Mouse (Mus musculus) large intestine, adult 2 months (tissue): ENCODE measurements at regions not wholly inside any gene's neighbourhood (a gene's known extent, or its start where the extent isn't known, plus 50 kb on each side); places are given as distances from the start of the nearest gene placed in this dataset.

Experiments
- DNase-seq: peaks from one replicate; pipeline ENCODE4 v3.0.0-alpha.2; 2012; ENCODE audit warnings: low read depth, low spot score
- WGBS: fragments of 180-500 bp; shearing (Covaris S2); methylation state at CpG from one replicate; pipeline ENCODE4 v1.1.7; 2018; 5-methylcytosine and 5-hydroxymethylcytosine counted together

GRCm38 (mm10) chr12:109272101-109272500 lies 180.5 kb upstream of the Dlk1 start:
- 61% methylated on average over 5 of the region's 5 CpGs for WGBS
- DNase-seq: no peak

DNA sequence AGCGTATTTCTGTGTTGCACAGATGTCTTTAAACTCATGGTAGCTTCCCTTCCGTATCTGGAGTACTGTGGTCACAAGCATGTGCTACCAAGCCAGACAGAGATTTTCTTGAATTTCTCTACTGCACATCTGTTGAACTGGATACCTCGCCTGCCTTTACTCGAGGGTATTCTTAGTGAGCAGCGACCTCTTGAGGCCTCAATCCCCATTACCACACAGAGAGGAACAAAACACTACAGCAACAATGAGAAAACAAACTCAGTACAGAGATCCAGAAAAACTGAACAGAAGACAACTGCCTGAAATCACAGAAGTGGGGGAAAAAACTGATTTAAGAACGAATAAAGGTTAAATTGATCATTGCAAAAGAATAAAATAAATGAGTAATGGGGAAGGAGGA lies 137.8 kb upstream of the Dlk1 start:
- DNase-seq: no peak
- WGBS: 26% methylated on average over 6 of the region's 6 CpGs

DNA sequence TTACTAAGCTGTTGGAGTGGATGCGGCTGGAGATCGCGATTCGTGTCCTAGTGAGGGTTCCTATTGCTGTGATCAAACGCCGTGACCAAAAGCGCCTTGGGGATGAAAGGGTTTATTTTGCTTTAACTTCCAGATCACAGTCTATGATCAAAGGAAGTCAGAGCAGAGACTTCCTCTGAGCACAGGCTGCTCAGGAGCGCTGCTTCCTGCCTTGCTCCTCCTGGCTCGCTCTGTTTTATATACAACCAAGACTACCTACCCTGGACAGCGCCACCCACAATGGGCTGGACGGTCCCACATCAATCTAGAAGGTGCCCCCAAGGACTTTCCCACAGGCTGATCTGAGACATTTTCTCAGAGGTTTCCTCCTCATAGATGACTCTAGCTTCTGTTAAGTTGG lies 126.6 kb upstream of the Dlk1 start:
- WGBS: 63% methylated on average over 11 of the region's 11 CpGs
- DNase-seq: no peak

GRCm38 (mm10) chr12:109371327-109371726 lies 81.3 kb upstream of the Dlk1 start:
- 73% methylated on average over 2 of the region's 2 CpGs for WGBS
- DNase-seq: no peak

GRCm38 (mm10) chr12:109385794-109386193 lies 66.8 kb upstream of the Dlk1 start:
- no peak for DNase-seq
- 68% methylated on average over 5 of the region's 5 CpGs for WGBS

DNA sequence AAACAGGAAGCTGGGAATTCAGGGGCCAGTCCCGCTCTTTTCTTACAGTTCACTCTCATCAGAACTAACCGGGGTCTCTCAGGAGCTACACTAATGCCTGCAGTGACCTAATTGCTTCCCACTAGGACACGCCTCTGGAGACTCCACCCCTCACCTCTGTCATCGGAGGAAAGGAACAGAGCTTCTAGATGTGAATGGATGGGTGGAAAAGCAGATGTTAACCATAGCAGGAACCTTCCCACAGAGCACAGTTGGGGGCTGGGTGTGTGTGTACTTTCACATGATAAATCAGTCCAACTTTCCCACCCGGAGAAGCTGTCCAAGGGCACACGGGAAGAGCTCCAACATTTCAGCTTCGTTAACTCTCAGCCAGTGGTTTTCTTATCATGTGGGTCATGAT lies 63.8 kb upstream of the Dlk1 start:
- no peak for DNase-seq
- 26% methylated on average over 7 of the region's 7 CpGs for WGBS

DNA sequence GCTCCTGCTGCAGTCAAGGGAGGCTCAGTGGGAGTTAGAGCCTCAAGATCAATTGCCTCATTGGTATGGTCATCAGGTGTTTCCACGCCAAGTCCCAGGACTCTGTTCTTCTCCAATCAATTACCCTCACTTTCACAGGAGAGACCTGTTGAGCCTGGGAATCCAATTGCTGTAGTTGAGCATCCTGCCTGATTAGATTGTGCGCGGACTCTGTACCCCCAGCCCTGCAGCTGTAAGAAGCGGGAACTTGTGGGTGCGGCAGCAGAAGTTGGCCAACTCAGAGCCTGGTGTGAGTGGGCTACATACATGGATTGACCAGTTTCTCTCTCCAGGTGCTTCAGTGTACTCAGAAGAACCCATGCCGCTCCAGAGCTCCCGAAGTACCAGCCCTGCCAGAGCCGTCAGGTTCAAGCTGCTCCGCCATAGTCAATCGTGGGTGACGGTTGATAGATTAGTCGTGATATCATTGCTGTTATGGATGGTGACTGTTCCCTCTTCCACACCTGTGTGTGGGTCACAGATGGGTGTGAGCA lies 62.2 kb upstream of the Dlk1 start:
- WGBS: 87% methylated on average over 12 of the region's 12 CpGs
- no peak for DNase-seq

DNA sequence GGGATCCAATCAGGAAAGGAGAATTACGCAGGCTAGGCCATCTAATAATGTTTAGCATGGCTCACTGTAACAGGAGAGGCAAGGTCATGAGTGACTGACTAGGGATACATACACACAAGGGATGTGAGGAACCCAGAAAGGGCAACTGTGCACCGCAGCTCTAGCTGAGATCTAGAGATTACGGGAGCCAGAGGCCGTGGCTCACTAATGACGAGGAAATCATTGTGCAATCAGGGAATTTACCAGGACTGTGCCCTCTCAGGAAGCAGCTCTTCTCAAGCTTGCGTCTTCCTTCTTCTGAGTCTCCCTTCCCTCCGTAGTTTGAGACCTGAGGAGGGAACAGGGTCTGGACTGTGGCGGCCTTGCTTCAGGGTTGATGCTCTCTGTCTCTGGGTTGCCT lies 61.6 kb upstream of the Dlk1 start:
- 61% methylated on average over 8 of the region's 8 CpGs for WGBS
- DNase-seq: no peak

DNA sequence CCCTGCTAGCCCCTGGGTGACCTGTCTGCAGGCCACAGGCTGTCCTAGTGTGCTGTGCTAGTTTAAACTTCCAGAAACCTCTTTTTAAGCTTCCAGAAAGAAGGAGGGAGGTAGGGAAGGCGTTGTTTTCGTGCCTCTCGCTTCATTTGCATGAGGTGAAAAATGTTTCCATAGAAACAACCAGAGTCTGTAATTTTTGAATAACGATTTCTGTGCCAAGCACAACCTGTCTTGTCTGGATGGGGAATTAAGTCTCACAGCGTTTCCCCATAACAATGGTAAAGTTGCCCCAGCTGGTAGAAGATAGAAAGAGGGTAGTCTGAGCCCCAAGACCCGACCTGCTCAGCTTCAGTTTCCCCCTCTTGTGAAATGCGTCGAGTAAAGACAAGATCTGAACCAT lies 59.3 kb upstream of the Dlk1 start:
- WGBS: 59% methylated on average over 8 of the region's 8 CpGs
- DNase-seq: no peak

GRCm38 (mm10) chr12:109393795-109394194 lies 58.8 kb upstream of the Dlk1 start:
- DNase-seq: no peak
- WGBS: 8% methylated on average over 15 of the region's 15 CpGs

GRCm38 (mm10) chr12:109394396-109394795 lies 58.2 kb upstream of the Dlk1 start:
- no peak for DNase-seq
- 88% methylated on average over 11 of the region's 11 CpGs for WGBS

DNA sequence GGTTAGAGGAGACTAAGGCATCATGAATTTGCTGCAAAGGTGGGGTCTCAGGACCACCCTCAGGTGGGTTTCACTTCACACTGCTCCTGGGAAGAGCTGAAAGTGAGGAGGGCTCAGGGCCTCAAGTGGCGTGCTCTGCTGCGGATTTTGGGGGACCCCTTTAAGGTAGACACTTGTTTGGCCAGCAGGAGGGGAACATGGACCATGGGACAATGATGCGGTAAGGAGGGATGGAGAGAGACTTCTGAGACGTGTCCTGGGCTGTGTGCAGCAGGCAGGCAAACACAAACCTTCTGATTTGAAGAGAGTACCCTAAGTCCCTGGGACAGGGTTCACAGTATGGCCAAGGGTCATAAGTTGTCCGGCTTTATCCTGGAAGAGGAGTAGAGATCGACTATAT lies 56.0 kb upstream of the Dlk1 start:
- no peak for DNase-seq
- 86% methylated on average over 6 of the region's 6 CpGs for WGBS

DNA sequence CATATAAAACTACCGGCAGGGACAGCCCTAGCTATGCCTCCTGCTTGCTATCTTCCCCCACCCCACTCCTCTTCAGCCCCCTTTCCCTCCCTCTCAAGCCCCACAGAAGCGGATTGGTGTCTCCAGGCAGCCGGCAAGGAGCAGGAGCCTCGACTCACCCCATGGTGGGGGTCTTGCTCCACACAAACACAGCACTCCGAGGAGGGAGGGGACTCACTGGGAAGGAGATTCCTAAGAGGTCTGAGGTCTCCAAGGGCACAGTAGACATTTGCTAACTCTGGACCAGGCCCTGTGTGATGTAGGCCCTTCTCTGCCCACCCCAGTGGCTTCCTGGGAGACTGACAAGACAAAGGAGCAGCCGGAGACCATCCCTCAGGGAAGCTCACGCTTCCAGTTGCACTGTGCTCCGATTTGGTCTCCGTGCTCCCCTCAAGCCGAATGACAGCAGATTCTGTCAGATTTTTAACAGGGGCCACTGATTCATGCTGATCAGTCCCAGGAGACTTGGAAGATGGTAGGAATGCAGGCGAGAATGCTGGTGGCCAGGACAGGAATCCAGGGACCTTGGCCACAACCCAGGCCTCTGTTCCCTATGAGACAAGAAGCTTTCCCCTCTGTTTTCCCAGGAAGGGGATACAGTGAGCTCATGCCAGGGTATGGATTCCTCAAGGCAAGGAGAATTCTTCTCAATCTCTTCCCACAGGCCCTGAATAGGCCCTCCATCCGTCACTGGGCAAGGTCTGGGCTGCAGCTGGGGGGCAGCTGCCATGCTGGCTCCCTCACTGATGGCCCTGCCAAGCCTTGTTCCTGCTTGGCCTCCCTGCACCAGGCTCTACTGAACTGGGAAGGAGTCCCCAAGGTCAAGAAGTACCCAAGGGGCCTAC lies 55.2 kb upstream of the Dlk1 start:
- no peak for DNase-seq
- 78% methylated on average over 12 of the region's 12 CpGs for WGBS

DNA sequence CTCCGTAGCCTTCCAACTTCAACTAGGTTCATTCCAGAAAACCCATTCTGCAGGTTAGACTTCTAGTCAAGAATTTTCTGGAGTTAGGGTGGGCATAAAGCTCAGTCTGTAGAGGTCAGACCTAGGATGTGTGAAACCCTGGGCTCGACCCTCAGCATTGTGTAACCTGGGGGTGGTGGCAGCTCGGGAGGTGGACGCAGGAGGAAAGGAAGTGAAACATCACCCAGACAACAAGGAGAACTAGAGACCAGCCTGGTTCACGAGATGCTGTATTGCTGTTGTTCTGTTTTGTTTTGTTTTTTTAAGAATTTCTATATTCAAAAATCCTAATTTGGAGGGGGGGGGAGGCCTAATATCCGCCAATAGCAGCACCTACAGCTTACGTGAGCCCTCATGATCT lies 54.1 kb upstream of the Dlk1 start:
- 85% methylated on average over 7 of the region's 7 CpGs for WGBS

DNA sequence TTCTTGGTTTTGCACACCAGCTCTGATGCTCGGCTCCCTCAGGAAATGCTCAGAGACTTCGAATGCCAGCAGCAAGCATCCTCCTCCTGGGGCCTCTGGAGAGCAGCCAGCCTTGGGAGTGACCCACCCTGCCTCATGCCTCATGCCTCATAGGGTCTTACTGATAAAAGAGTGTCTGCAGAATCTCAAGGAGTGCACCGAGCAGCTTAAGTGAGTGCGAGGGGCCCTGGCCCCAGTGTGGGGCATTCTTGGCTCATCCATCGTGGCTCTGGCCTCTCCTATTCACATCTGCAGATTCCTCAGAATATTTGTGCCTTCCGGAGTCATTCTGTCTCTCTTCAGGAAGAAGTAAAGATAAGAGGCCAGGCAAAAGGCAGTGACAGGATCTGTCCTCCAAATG lies 53.7 kb upstream of the Dlk1 start:
- no peak for DNase-seq
- WGBS: 41% methylated on average over 6 of the region's 6 CpGs

More for the DNA sequence above, 54.1 kb upstream of the Dlk1 start:
- DNase-seq: no peak

DNA sequence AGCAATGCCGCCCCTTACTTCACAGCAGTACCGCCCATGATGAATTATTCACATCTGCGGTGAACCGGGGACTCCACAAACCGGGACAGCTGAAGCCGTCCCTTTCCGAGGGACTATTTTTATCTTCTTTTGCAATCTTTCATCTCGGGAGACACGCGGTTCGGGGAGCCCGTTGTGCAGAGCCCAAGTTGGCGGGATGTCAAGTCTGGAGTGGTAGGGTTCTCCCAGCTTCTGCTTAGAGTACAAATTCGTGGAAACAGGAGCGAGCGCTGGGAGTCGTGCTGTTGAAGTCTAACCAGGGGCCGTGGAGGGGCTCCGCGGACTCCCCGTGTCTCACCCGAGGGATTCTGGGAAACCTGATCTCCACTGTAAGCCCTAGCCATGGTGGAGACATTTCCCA lies 53.0 kb upstream of the Dlk1 start:
- no peak for DNase-seq
- WGBS: 32% methylated on average over 22 of the region's 22 CpGs

GRCm38 (mm10) chr12:109400041-109400440 lies 52.6 kb upstream of the Dlk1 start:
- whole genome bisulfite sequencing: 84% methylated on average over 7 of the region's 7 CpGs
- no peak for DNase-seq

GRCm38 (mm10) chr12:109400936-109401586 lies 51.6 kb upstream of the Dlk1 start:
- WGBS: 56% methylated on average over 15 of the region's 15 CpGs
- DNase-seq: no peak

- no peak for DNase-seq
- 81% methylated on average over 6 of the region's 6 CpGs for WGBS
Measured at GRCm38 (mm10) chr12:109401696-109402095, 50.9 kb upstream of the Dlk1 start.

- DNase-seq: peak; percentile 11
- WGBS: 22% methylated on average over 9 of the region's 9 CpGs
Measured at GRCm38 (mm10) chr12:109402226-109402625, 50.4 kb upstream of the Dlk1 start.
